Mouse (Mus musculus) kidney, adult 8-10 months (tissue): Measurements from ENCODE around the gene Idua.

Experiments used
- DNase-seq, 2 experiments: peaks; one replicate each; pipeline ENCODE4 v3.0.0; 2022

The Idua gene

DNA sequence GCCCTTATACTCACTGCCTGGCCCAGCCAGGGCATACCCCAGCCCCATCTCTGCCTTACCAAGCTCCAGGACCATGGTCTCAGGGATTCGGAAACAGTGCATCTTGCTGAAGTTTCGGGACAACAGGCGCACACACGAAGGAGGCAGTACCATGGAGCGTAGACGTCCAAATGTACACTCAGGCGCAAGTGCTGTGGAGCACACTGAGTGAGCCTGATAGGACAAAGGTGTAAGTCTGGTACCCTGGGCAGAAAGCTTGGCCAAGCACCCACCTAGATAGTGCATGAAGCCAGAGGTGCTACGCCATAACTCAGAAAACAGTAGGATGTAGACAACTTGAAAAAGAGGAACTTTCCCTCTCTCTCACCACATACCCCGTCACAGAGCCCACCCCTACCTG lies 4.8 kb upstream of the Idua start:
- DNase-seq: no peak

DNA sequence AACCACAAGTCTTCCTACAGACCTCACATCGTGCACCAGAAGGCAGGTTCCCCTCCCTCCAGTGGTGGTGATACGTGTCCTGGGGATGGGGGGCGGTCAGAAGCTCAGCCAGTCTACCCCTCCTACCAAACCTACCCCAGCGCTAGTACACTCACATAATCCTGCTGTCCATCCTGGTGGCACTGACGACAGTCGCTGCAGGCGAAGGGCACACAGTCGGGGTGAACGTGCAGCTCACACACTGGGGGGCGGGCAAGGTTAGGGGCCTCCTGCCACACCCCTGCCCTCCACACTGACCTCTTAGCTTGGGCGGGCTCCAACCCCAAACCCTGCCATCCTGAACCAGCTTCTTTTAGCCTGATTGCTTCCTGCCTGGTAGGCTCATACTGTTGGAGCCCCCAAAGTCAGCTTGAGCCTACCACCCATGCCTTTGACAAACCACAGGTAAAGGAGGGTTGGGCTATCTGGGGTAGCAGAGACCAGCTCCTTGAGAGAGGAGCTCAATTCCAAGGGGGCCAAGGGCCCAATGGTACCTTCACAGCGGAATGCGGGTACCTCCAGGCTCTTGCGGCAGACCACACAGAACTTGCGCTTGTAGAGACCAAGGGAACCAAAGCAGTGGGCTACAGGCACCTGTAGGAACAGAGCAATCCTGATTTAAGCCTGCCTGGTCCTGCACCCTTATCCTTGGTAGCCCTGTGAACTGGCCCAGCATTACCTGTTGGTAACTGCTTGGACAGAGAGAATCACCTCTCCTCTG lies 4.1 kb upstream of the Idua start:
- no peak for DNase-seq

GRCm38 (mm10) chr5:108657406-108657805 lies 2.7 kb upstream of the Idua start:
- no peak for DNase-seq

- DNase-seq: no peak
These were observed 1.5 kb upstream of the Idua start for GRCm38 (mm10) chr5:108658611-108659010.

GRCm38 (mm10) chr5:108660632-108661268 lies 619 bp downstream of the Idua start:
- DNase-seq: peak; percentile 91 to 95

DNA sequence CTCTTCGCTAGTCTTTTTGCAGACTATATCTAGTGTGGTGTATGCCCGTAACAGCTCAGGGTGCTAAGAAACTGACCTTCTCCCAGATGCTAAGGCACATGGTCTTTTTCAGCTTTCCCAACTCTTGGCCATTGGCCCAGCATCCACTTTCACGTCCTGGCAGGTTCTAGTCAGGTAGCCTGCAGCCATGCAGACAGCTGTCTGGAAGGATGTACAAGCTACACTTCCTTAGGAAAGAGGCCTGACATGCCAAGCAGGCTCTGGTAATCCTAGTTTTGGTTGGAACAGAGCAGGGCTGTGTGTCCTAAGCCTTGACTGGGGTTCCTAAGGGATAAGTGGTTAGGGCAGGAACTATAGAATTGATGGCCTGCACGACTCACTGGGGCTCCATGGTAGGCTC lies 2.6 kb downstream of the Idua start:
- DNase-seq: no peak

DNA sequence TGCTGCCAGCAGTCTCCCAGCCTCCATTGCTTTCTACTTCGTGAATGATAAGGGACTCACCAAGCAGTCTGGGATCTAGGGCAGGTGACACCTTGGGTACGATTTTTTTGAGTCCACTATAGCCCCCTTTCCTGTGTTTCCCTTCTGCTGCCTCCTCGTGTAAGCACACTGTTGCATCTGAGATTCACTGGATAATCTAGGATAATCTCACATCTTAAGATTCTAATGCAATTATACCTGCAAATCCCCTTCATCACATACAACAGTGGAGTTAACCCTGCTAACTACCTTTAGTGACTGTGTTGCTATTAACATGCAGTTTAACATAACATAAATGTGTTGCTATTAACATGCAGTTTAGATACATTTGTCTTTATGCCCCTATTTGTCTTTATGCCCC lies 4.9 kb downstream of the Idua start:
- DNase-seq: no peak

DNA sequence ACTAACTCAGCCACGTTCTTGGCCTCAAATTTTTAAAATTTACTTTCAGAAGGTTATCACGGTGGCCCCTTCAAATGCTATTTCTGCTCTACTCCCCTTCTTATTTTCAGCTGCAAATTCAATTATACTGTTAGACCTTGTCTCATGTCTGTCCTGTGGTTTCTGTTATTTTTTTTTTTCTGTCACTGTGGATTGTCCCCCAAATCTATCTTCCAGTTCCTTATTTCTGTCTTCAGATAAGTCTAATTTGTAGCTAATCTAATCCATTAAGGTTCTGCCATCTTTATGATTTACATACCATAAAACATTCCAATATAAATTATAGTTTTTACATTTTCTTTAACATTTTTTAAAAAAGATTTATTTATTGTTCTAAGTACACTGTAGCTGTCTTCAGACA lies 7.2 kb downstream of the Idua start:
- DNase-seq: no peak

DNA sequence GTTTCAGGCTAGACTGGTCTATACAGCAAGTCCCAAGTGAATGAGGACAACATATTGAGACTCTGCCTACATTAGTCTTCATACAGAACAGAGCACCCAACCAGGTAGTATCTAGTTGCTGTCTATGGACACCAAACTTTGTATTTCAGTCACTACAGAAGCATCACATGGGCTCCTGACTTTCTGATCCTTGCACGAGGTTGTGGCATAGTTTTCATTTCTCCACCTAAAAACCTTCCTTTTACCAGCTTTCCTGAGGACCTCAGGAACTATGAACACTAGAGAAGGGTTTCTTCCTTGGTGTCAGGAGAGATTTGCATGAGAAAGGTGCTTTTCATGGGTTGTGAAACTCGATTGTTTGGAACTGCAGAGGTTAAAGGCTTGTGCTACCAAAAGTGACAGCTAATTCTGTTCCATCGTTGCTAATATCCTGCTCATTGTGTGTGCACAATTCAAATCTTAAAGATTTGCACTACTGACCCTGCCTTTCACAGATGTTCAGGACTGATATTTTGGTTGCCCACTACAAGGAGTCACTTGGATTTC lies 8.3 kb downstream of the Idua start:
- DNase-seq: no peak

- DNase-seq: peak; percentile 88 to 92
These were observed 9.1 kb downstream of the Idua start, which contains the start of gene Dgkq for GRCm38 (mm10) chr5:108668977-108669936. Gene Dgkq (minus strand): TSS chr5:108669672.

DNA sequence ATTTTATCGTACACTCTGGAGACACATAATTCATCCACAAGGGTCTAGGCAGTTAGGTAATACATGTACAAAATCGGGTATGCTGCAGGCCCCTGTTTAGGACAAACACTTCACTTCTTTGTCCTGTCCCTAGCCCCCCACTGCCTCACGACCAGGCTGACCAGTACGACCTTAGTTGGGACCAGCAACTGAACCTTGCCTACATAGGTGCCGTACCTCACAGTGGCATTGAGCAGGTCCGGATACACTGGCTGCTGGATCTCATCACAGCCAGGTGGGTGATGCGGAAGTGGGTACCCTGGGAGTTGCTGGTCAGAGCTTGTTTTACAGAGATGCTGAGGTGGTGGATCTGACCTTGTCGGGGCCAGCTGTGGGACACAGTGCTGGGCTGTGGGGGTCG lies 9.9 kb downstream of the Idua start:
- DNase-seq: peak in 1 of 2 experiments; percentile 25

GRCm38 (mm10) chr5:108670785-108671184 lies 10.7 kb downstream of the Idua start:
- peak; percentile 57 to 73 for DNase-seq

DNA sequence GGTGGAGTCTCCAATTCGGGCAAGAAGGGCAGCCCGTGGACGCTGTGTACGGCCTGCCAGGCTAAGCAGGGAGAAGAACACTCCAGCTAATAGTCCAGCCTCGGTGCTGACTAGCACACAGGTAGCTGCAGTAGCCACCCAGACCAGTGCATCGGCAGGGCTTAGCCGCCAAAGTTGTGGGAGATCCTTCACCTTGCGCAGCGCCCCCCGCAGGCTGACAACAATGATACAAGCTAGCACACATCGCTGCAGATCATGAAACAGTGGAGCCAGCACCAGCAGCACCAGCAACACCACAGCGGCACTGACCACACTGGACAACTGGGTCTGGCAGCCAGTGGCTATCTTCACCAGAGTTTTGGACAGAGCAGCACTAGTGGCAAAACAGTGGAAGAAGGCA lies 11.6 kb downstream of the Idua start:
- no peak for DNase-seq

GRCm38 (mm10) chr5:108674624-108675023 lies 14.5 kb downstream of the Idua start:
- DNase-seq: peak; percentile 86 to 87

GRCm38 (mm10) chr5:108675251-108675816 lies 15.2 kb downstream of the Idua start, which contains the start of gene Slc26a1:
Gene Slc26a1 (minus strand): TSS chr5:108675569.
- peak; percentile 83 to 90 for DNase-seq

DNA sequence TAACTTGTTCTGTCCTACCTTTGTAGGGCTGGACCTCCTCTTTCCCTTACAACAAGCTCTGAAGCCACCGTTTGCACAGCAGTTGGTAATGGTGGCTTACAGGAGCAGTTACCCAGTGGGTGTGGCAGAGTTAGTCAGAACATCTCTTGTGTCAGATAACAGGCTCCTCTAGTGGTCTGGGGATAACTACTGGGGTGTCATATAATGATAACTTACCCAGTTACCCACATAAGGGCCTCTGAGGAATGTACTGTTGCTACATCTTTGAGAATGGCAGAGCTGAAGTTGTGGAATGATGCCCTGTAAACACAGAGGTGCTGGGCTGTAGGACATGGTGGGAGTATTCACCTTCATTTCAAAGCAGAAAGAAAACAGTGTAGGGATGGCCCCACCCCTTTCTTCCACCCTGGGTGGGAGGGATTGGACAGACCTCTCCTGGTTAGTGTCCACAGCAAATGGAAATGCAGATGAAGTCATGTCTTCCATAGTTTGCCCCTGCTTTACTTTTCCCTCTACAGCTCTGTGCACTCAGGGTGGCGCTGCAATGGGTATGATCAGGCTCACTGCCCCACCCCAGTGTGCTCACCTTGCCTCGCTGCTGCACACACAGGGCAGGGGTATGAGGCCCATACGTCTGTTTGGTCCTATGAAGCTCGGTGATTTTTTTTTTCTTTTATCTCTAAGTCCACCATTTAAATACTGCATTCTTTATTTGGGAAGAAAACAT lies 16.8 kb downstream of the Idua start:
- DNase-seq: no peak

- DNase-seq: no peak
These were observed 17.6 kb downstream of the Idua start for GRCm38 (mm10) chr5:108677605-108678295.

DNA sequence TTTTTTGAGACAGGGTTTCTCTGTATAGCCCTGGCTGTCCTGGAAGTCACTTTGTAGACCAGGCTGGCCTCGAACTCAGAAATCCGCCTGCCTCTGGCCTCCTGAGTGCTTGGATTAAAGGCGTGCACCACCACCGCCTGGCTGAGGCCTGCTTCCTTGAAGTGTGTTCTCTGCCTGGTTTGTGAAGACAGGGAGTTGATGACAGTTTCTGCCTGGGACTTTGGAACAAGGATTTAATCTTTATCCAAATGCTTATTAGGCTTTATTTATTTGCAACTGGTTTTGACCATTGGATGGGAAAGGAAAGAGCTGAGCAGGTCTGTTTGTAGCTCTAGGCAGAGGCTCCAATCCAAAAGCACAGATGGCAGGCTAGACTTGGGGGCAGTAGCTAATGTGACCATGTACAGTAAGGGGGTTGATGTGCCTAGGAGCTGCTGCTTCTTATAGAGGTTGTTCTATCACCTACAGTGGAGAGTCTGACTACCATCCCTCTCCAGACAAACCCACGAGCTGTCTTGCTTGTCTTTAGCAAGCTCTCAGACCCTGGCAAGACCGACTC lies 18.2 kb downstream of the Idua start:
- peak; percentile 68 to 73 for DNase-seq

GRCm38 (mm10) chr5:108679909-108680308 lies 19.8 kb downstream of the Idua start:
- DNase-seq: no peak

GRCm38 (mm10) chr5:108680871-108681270 lies 20.7 kb downstream of the Idua start:
- DNase-seq: no peak

- DNase-seq: no peak
These were observed 29.0 kb downstream of the Idua start for GRCm38 (mm10) chr5:108689091-108689490.
